In the genomic region with DNA sequence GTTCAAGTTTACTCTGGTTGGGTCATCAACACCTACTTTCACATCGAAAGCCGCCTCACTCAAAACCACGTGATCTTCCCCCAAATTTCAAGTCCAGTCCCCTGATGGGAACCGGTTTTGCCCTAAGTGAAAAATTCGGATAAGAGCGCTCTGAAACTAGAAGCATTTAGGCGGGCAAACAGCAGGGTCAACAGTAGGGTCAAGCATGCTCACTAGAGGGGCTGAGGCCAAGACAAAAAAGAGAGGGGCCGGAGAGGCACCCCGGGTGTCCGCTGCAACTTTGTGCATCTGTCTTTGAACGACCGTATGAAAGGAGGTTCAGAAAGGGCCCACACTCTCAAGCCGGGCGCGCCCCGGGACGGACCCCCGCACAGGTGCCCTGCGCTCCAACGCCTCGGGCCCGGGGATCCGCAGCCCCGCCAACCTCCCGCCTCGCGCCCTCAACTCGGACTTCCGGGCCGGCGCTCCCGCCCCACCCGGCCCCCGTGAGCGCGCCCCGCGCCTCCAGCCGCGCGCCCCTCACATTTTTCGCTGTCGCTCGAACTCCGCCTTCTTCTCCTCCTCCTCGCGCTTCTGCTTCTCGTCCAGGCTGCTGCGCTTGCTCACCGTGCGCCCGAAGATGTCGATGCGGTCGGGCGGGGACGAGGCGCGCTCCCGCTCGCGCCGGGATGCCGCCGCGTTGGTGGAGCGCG, we compare ENCODE assay signal across 8 mouse cellular contexts. TPM values are rescaled to one million over a fixed set of nuclear protein-coding genes. Genes with fewer than 3 reads are reported as not detected.
DNase-seq lines count a peak whose midpoint lies in the region; ATAC-seq and TF ChIP-seq lines count a peak whose summit lies in the region.

No protein-coding gene starts in this region.

- no peaks in the 10 kb centered on the region for H3K9me3 ChIP-seq in embryonic facial prominence, embryonic 14.5 days (ENCODE audit: control insufficient read depth, low read length)
- H3K9me3 ChIP-seq in heart, embryonic 10.5 days, result no peaks in the 10 kb centered on the region
- H3K9me3 ChIP-seq in kidney, embryonic 14.5 days (ENCODE audit: control insufficient read depth, low read length), result no peaks in the 10 kb centered on the region
- H3K9me3 ChIP-seq in midbrain, postnatal 0 days (ENCODE audit: low read length), result no peaks in the 10 kb centered on the region

- WGBS in embryonic facial prominence, embryonic 14.5 days, result 1% methylated on average over 20 of the region's 68 CpGs
- WGBS in heart, embryonic 10.5 days, result under 1% methylated on average over 68 of the region's 68 CpGs
- under 1% methylated on average over 61 of the region's 68 CpGs for WGBS in kidney, embryonic 14.5 days
- WGBS in midbrain, postnatal 0 days, result under 1% methylated on average over 56 of the region's 68 CpGs

- peak overlapping the region; percentile 90 for H3K4me3 ChIP-seq in embryonic facial prominence, embryonic 14.5 days (ENCODE audit: low read depth, low read length)
- peak overlapping the region; percentile 95 for H3K4me3 ChIP-seq in heart, embryonic 10.5 days
- peak overlapping the region; percentile 91 for H3K4me3 ChIP-seq in kidney, embryonic 14.5 days (ENCODE audit: low read length)
- H3K4me3 ChIP-seq in midbrain, postnatal 0 days (ENCODE audit: low read depth, low read length), result peak overlapping the region; percentile 91

- H3K4me1 ChIP-seq in embryonic facial prominence, embryonic 14.5 days (ENCODE audit: control insufficient read depth, insufficient read depth, low read length), result peaks cover 21% of the 10 kb centered on the region
- H3K4me1 ChIP-seq in heart, embryonic 10.5 days, result peaks cover 38% of the 10 kb centered on the region
- H3K4me1 ChIP-seq in kidney, embryonic 14.5 days (ENCODE audit: control insufficient read depth, insufficient read depth, low read length), result peaks cover 32% of the 10 kb centered on the region
- H3K4me1 ChIP-seq in midbrain, postnatal 0 days (ENCODE audit: insufficient read depth, low read length), result peaks cover 14% of the 10 kb centered on the region; the same call in 1 of the 2 replicates

- no peaks in the 10 kb centered on the region for H3K36me3 ChIP-seq in embryonic facial prominence, embryonic 14.5 days (ENCODE audit: control insufficient read depth, insufficient read depth, low read length)
- no peaks in the 10 kb centered on the region for H3K36me3 ChIP-seq in heart, embryonic 10.5 days
- no peaks in the 10 kb centered on the region for H3K36me3 ChIP-seq in kidney, embryonic 14.5 days (ENCODE audit: control insufficient read depth, insufficient read depth, low read length)
- no peaks in the 10 kb centered on the region for H3K36me3 ChIP-seq in midbrain, postnatal 0 days (ENCODE audit: insufficient read depth, low read length)

- no peaks in the 10 kb centered on the region for H3K27me3 ChIP-seq in embryonic facial prominence, embryonic 14.5 days (replicated peaks; ENCODE audit: control insufficient read depth, insufficient read depth, low read length)
- H3K27me3 ChIP-seq in heart, embryonic 10.5 days (ENCODE audit: insufficient read depth, poor library complexity, severe bottlenecking), result no peaks in the 10 kb centered on the region
- H3K27me3 ChIP-seq in kidney, embryonic 14.5 days (ENCODE audit: control insufficient read depth, insufficient read depth, low read length), result no peaks in the 10 kb centered on the region
- H3K27me3 ChIP-seq in midbrain, postnatal 0 days (ENCODE audit: insufficient read depth, low read length), result no peaks in the 10 kb centered on the region

- H3K9ac ChIP-seq in embryonic facial prominence, embryonic 14.5 days (ENCODE audit: low read depth, low read length), result peak overlapping the region; percentile 100
- peak overlapping the region; percentile 99 for H3K9ac ChIP-seq in kidney, embryonic 14.5 days (ENCODE audit: low read depth, low read length)
- H3K9ac ChIP-seq in midbrain, postnatal 0 days (replicated peaks; ENCODE audit: low read length, poor library complexity, severe bottlenecking), result peak overlapping the region; percentile 99

- TF ChIP-seq CTCF in midbrain, postnatal 0 days (IDR thresholded peaks at IDR 0.05), result no peak

- DNase-seq in 416B (ENCODE audit: low read depth), result peak; percentile 66
- peak; percentile 69 to 77 for DNase-seq in adrenal gland, postnatal 36 days
- peak; percentile 86 for DNase-seq in embryonic facial prominence, embryonic 14.5 days (ENCODE audit: low spot score)
- DNase-seq in heart, embryonic 10.5 days (ENCODE audit: low spot score), result peak; percentile 83
- peak; percentile 75 for DNase-seq in liver
- peak; percentile 67 for DNase-seq in midbrain, postnatal 0 days (ENCODE audit: low spot score)
- peak; percentile 67 to 68 for DNase-seq in spleen, postnatal 36 days (ENCODE audit: low spot score in 2 of 2)

- H3K4me2 ChIP-seq in embryonic facial prominence, embryonic 14.5 days (ENCODE audit: low read depth, low read length), result peak overlapping the region; percentile 74
- peak overlapping the region; percentile 73 for H3K4me2 ChIP-seq in kidney, embryonic 14.5 days (replicated peaks; ENCODE audit: low read depth, low read length)
- H3K4me2 ChIP-seq in midbrain, postnatal 0 days (ENCODE audit: low read depth, low read length, poor library complexity, severe bottlenecking), result peak overlapping the region; percentile 71

- H3K27ac ChIP-seq in embryonic facial prominence, embryonic 14.5 days (replicated peaks; ENCODE audit: low read depth, low read length), result peak overlapping the region; percentile 99
- H3K27ac ChIP-seq in heart, embryonic 10.5 days, result peak overlapping the region; percentile 100
- peak overlapping the region; percentile 92 for H3K27ac ChIP-seq in kidney, embryonic 14.5 days (ENCODE audit: low read depth, low read length)
- H3K27ac ChIP-seq in midbrain, postnatal 0 days (ENCODE audit: low read depth, low read length), result peak overlapping the region; percentile 98

- ATAC-seq in embryonic facial prominence, embryonic 14.5 days (ENCODE audit: low read depth), result peak; percentile 77
- ATAC-seq in kidney, embryonic 14.5 days (ENCODE audit: low FRiP score, low TSS enrichment), result peak; percentile 82
- peak; percentile 81 for ATAC-seq in midbrain, postnatal 0 days (ENCODE audit: low FRiP score)

RNA-seq across cellular contexts. Expression of a gene that starts 0.7 kb away (rescaled TPM):
- total RNA-seq in adrenal gland, postnatal 36 days (2021), result 10 to 100 TPM; 56.7 to 67.4 TPM
- polyA plus RNA-seq in embryonic facial prominence, embryonic 14.5 days (2014; fragmentation: Nextera tagmentation; extraction: Ambion mirVana), result 116 and 131 TPM in 2 replicates
- polyA plus RNA-seq in heart, embryonic 10.5 days (2016; fragmentation: Nextera tagmentation; extraction: Ambion mirVana), result 93.7 and 112 TPM in 2 replicates
- polyA plus RNA-seq in kidney, embryonic 14.5 days (2014; fragmentation: Nextera tagmentation; extraction: Ambion mirVana), result 150 and 183 TPM in 2 replicates
- 75.5 and 109 TPM in 2 replicates for total RNA-seq in midbrain, postnatal 0 days (2014; rRNA removed)
- 142 and 180 TPM in 2 replicates for polyA plus RNA-seq in midbrain, postnatal 0 days (2015; fragmentation: Nextera tagmentation; extraction: Ambion mirVana)

RNA-seq across cellular contexts. Expression of a gene that starts 28.6 kb away (rescaled TPM):
- 10 to 100 TPM; 12.5 to 33.4 TPM for total RNA-seq in adrenal gland, postnatal 36 days (2021)
- polyA plus RNA-seq in embryonic facial prominence, embryonic 14.5 days (2014; fragmentation: Nextera tagmentation; extraction: Ambion mirVana), result 30.0 and 30.6 TPM in 2 replicates
- 15.9 and 24.4 TPM in 2 replicates for polyA plus RNA-seq in heart, embryonic 10.5 days (2016; fragmentation: Nextera tagmentation; extraction: Ambion mirVana)
- polyA plus RNA-seq in kidney, embryonic 14.5 days (2014; fragmentation: Nextera tagmentation; extraction: Ambion mirVana), result 26.3 and 34.1 TPM in 2 replicates
- 19.5 and 20.7 TPM in 2 replicates for total RNA-seq in midbrain, postnatal 0 days (2014; rRNA removed)
- polyA plus RNA-seq in midbrain, postnatal 0 days (2015; fragmentation: Nextera tagmentation; extraction: Ambion mirVana), result 6.5 and 6.8 TPM in 2 replicates

Comparison
In these comparisons a context has a peak if more than half of its experiments do, and no peak if none do; other contexts are left out.
1. Peak in every context shown above with its lines: DNase-seq, ATAC-seq, H3K4me3 ChIP-seq and H3K27ac ChIP-seq.